Mouse (Mus musculus): ENCODE data around the gene Tspan12.
"Not testable (repeated sequence)": the region's sequence is repeated elsewhere in the genome, so short reads cannot be mapped to it uniquely, and the experiment has no call there.

The Tspan12 gene

GRCm38 (mm10) chr6:21852344-21852785 lies at the start of gene Tspan12:
Gene Tspan12, minus strand, starts transcription at chr6:21852515.
- no peak for DNase-seq (ENCODE audit: low spot score in 2 of 2)

- DNase-seq (ENCODE audit: low spot score in 2 of 2), result no peak
Measured at GRCm38 (mm10) chr6:21894451-21894850, 42.1 kb upstream of the Tspan12 start.

DNA sequence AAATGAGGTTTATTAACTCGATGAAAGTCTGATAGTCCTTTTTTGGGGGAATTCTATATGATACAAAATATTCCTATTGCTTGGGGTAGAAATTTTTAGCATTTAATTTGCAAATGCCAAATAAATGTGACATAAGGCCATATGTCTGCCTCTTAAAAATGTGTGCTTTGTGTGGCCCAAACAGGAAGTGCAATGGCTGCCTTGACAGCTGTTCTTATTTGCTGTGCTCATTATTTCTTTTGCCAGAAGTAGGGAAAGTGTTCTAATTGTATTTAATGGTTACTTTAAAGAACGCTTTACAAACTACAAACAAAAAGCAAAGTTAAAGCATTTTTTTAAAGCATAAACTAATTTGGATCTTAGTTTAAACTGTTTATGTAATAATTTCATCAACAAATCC lies 36.8 kb upstream of the Tspan12 start:
- DNase-seq (ENCODE audit: low spot score in 2 of 2), result no peak

DNA sequence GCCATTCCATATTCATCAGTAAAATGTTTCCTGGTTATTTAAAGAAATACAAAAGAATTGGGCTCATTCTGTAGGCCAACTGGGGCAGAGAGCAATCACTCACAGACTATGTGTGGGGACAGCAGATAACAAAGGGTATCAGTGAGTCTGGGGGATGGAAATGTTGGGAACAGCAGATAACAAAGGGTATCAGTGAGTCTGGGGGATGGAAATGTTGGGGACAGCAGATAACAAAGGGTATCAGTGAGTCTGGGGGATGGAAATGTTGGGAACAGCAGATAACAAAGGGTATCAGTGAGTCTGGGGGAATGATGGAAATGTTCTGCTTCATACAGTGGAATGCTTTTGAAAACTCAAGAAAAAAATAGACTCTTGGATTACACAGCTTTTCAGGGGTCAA lies 35.7 kb upstream of the Tspan12 start:
- DNase-seq (ENCODE audit: low spot score in 2 of 2), result not testable (repeated sequence)

GRCm38 (mm10) chr6:21879496-21879895 lies 27.2 kb upstream of the Tspan12 start:
- DNase-seq (ENCODE audit: low spot score in 2 of 2), result no peak

- DNase-seq (ENCODE audit: low spot score in 2 of 2), result no peak
Measured at GRCm38 (mm10) chr6:21867310-21867709, 15.0 kb upstream of the Tspan12 start.

- DNase-seq (ENCODE audit: low spot score in 2 of 2), result no peak
Measured at GRCm38 (mm10) chr6:21864179-21864578, 11.9 kb upstream of the Tspan12 start.

GRCm38 (mm10) chr6:21863561-21863960 lies 11.2 kb upstream of the Tspan12 start:
- no peak for DNase-seq (ENCODE audit: low spot score in 2 of 2)

DNA sequence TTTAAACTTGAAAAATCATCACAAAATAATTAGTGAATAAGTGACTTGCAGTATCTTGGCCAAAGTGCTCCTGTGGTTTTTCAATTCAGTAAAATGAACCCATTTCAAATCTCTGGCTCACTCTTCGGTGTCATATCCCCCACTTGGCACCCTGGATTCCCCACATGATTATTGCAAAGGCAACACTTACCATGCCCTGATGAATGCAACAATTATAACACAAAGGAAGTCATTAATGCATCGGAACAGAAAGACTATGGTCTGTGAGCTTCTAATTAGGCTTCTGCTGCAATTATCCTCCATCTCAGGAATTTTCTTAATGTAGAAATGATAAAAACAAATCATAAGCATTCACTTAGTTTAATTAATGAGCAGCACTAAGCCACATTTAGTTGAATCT lies 9.0 kb upstream of the Tspan12 start:
- no peak for DNase-seq (ENCODE audit: low spot score in 2 of 2)

- no peak for DNase-seq (ENCODE audit: low spot score in 2 of 2)
Measured at GRCm38 (mm10) chr6:21857843-21858242, 5.5 kb upstream of the Tspan12 start.

GRCm38 (mm10) chr6:21855921-21856320 lies 3.6 kb upstream of the Tspan12 start:
- no peak for DNase-seq (ENCODE audit: low spot score in 2 of 2)

DNA sequence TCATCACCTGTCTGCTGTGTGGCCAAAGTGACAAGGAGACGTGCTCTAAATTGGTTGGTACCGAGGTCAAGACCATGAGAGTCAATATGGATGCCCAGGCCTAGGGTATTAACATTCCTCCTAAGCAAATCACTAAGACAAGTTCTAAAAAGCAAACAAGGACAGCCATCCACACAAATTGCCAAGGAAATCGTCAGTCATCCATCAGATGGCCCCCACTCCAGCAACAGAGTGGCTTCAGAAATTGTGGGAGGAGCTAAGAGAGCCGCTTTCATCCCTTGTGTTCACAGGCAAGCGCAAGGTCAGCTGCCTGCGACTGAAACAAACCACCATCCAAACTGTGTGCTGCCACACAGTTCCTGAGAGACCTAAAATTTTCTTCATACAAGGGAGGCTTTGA lies 1.0 kb upstream of the Tspan12 start:
- no peak for DNase-seq (ENCODE audit: low spot score in 2 of 2)

DNA sequence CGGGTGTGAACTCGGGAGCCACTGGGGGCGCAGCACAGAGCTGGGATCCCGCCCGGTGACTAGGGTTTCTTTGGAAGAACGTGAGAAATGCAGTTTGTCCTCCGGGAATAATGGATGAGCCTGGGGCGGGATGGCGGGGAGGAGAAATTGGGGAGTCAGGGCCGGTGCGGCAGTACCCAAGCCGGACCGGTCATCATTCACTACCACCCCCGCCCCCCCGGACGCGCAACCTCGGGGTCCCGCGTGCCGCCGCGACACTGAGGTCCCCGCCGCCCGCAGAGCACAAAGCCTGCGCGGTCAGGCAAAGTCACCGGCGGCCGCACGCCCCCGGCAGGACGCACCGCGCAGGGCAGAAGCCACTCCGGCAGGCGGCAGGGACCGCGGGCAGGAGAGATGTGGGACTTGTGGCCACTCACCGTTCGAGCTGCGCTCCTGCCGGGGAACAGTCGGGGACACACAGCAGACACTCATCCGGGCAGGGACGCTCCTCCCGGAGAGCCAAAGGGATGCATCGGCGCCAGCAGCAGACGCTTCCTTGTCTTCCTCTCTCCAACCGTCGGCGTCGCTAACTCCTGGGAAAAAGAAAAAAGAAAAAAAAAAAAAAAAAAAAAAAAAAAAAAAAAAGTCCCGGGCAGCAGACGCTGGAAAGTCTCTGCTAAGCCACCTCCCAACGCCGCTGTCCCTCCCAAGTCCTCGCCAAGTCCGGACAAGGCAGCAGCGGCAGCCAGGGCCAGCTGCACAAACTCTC lies 545 bp downstream of the Tspan12 start:
- no peak for DNase-seq (ENCODE audit: low spot score in 2 of 2)

- DNase-seq (ENCODE audit: low spot score in 2 of 2), result no peak
Measured at GRCm38 (mm10) chr6:21851346-21851595, 1.0 kb downstream of the Tspan12 start.

DNA sequence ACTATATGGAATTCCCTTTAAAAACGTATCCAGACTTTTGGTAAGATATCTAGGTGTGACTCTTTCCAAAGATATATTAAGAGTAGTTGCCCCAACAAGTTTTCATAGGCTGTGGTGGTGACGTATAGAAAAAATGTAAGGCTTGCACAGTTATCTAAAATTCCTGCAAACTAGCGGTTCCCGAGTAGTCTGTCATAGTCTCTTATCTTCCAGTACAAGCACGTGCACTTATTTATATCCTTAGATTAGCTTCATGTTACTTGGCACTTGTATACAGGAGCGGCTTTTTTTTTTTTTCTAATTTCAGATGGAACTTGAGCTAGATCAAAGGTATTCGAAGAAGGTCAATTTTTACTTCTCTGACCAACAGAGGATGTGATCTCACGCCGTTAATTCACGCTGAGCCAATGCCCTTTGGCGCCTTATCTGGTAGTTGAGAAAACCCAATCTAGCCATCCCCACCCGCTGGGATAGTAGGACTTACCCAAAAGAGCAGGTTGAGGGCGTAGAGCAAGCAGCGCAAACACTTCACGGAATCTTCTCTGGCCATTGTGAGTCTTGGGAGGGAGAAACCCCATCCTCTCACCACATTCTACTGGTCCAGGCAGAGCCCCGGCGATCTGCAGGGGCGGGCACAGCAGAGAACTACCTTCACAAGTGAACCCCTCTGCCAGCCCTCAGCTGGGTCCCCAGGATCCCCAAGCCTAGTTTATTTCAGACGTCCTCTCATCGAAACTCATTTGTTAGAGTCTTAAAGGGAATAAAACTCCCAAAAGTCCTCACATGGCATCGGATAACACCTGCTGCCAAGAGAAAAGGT lies 1.6 kb downstream of the Tspan12 start:
- no peak for DNase-seq (ENCODE audit: low spot score in 2 of 2)

DNA sequence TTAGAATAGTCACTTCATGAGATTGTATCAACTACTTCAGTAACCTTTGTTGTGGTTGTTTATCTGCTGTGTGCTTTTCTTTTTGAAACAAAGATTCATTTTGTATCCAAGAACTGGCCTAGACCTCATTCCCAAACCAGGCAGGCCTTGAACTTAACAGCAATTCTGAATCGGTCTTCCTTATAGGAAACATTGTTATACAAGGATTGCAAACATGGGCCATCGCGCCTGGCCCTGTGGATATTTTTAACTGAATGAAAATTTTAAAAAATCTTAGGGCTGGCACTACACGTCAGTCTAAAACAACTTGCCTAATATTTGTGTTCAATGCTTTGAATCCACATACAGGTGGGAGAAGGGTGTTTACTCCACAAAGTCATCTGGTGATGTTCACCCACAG lies 3.5 kb downstream of the Tspan12 start:
- no peak for DNase-seq (ENCODE audit: low spot score in 2 of 2)

- DNase-seq (ENCODE audit: low spot score in 2 of 2), result no peak
Measured at GRCm38 (mm10) chr6:21839976-21840775, 12.1 kb downstream of the Tspan12 start.

DNA sequence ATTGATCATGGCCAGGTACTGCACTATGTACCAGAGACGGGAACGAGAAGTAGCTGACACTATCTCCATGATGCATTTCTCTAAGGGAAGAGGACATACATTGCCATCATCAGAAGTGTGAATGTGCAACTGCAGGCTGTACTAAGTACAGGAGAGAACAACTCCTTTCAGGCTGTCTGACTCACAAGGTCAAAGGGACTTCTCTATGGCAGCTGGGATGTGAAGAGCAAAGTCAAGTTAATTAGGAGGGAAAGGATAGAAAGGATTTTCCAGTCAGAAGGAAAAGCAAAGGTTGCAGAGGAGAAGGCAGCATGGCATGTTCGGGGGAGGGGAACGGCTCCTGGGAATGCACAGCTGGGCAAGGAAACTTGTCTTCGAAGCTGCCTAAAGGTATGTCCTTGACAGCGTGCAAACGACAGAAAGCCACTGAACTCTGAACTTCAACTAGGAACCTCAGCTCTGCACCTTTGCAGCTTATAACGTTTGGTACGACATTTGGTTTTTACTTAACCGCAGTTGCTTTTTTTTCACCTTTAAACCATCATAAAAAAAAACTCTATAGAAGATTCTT lies 13.0 kb downstream of the Tspan12 start:
- DNase-seq (ENCODE audit: low spot score in 2 of 2), result no peak

GRCm38 (mm10) chr6:21833531-21833930 lies 18.8 kb downstream of the Tspan12 start:
- DNase-seq (ENCODE audit: low spot score in 2 of 2), result no peak

DNA sequence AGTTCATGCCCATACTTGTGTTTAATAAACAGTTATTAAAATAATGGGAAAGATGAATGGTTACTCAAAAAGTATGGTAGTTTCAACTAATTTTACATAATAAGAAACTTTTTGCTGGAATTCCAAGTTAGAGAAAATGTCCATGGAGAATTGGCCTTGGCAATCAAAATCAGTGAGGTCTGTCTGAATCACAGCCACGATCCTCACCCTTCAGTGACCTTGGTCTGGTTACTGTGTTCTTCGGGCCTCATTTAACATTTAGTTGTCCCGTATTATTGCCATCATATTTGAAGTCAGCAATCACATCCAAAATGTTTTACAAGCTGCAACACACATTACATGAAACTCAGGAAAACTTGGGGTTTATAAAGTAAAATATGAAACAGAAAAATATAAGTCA lies 20.4 kb downstream of the Tspan12 start:
- no peak for DNase-seq (ENCODE audit: low spot score in 2 of 2)

DNA sequence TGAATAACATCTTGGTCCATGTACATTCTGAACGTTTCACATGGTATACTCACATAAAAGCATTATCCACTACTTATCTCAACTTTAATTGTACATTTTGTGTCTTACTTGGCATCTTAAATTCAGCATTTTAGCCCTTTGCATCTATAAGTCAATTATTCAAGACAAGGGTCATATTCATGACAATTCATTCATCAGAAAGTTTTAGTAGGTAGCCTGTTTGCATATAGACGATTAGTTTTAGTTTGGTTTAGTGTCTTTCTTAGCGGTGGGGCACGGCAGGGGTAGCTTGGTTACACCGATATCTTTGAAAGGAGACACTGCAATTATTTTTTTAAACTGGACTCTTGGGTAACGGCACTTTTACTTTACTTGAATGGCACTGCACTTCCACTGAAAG lies 21.4 kb downstream of the Tspan12 start:
- DNase-seq (ENCODE audit: low spot score in 2 of 2), result no peak

DNA sequence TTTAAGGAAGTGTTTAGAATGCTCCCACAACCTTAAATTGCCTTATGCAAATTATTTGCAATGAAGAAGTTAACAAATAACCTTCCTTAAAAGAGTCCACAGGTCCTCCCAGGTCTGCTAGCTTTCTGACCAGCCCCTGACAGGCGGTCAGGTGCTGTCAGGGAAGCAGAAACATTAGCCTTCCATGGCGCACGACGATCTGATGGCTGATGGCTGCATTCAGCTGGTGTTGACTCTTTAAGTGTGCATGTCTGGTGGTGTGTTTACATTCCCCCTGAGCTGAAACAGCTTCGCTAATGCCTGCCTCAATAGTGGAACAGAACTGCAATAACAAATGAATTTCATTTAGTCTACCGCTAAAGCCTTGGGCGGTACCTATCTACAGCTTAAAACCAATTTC lies 22.4 kb downstream of the Tspan12 start:
- no peak for DNase-seq (ENCODE audit: low spot score in 2 of 2)
